Mouse (Mus musculus): ENCODE measurements at regions not wholly inside any gene's neighbourhood (a gene's known extent, or its start where the extent isn't known, plus 50 kb on each side); places are given as distances from the start of the nearest gene placed in this dataset.

DNA sequence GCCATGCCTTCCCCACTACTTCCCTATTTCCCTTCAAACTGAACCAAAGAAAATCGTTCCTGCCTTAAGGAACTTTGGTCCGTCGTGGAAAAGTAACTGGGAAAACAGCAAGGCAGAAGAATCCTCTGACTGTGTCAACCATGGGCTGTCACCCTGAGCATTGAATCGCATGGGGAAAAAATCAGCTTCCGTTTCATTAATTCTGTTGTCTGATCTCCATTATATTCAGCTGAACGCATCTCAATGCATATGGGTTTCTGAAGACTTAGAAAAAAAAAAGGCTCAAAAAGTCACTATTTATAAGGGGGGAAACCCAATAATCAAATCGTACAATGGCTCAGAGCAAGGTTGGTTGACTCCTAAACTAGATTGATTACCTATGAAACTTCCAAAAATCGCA lies 83.8 kb upstream of the Il12b start:
- H3K27ac ChIP-seq (replicated peaks; ENCODE audit: low read depth, low read length) = no peak overlapping the region
- ATAC-seq (replicated peaks; ENCODE audit: insufficient number of reproducible peaks, low FRiP score, low TSS enrichment, low read depth) = no peak
- no peak overlapping the region for H3K4me2 ChIP-seq (ENCODE audit: low read depth, low read length)
- no peak overlapping the region for H3K9ac ChIP-seq (replicated peaks; ENCODE audit: low read length)
- H3K27me3 ChIP-seq (ENCODE audit: control insufficient read depth, insufficient read depth, low read length) = no peaks in the 10 kb centered on the region
- no peaks in the 10 kb centered on the region for H3K4me1 ChIP-seq (ENCODE audit: control insufficient read depth, insufficient read depth, low read length)
- WGBS = 80% methylated on average over 8 of the region's 8 CpGs
- DNase-seq (ENCODE audit: low spot score) = no peak
- H3K9me3 ChIP-seq (replicated peaks; ENCODE audit: control insufficient read depth, low read length) = no peaks in the 10 kb centered on the region
- H3K36me3 ChIP-seq (replicated peaks; ENCODE audit: control insufficient read depth, insufficient read depth, low read depth, low read length) = no peaks in the 10 kb centered on the region
- no peak overlapping the region for H3K4me3 ChIP-seq (ENCODE audit: low read depth, low read length)

DNA sequence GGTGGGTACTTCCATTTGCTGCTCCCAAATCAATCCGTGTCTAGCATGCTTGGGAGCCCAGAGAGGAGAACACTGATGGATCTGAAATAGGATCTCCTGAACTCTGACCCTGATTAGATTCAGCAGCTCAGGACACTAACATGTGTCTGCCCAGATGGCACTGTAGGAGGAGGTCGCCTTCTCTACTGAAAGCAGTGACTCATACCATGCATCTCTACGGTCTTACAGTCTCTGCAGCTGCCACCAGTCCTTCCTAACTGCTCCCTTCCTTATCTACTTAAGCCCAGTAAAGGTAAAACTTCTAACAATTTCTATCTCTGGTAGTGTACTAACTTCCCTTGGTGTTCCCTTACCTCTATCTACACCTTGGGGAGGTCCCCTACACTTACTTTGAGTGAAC lies 80.7 kb upstream of the Il12b start:
- H3K36me3 ChIP-seq (replicated peaks; ENCODE audit: control insufficient read depth, insufficient read depth, low read depth, low read length) = no peaks in the 10 kb centered on the region
- no peak overlapping the region for H3K4me3 ChIP-seq (ENCODE audit: low read depth, low read length)
- H3K4me2 ChIP-seq (ENCODE audit: low read depth, low read length) = no peak overlapping the region
- H3K27me3 ChIP-seq (ENCODE audit: control insufficient read depth, insufficient read depth, low read length) = no peaks in the 10 kb centered on the region
- DNase-seq (ENCODE audit: low spot score) (no peak), ATAC-seq (replicated peaks; ENCODE audit: insufficient number of reproducible peaks, low FRiP score, low TSS enrichment, low read depth) (no peak)
- H3K9me3 ChIP-seq (replicated peaks; ENCODE audit: control insufficient read depth, low read length) = no peaks in the 10 kb centered on the region
- H3K9ac ChIP-seq (replicated peaks; ENCODE audit: low read length) = no peak overlapping the region
- 77% methylated on average over 3 of the region's 3 CpGs for WGBS
- H3K27ac ChIP-seq (replicated peaks; ENCODE audit: low read depth, low read length) = no peak overlapping the region
- no peaks in the 10 kb centered on the region for H3K4me1 ChIP-seq (ENCODE audit: control insufficient read depth, insufficient read depth, low read length)

DNA sequence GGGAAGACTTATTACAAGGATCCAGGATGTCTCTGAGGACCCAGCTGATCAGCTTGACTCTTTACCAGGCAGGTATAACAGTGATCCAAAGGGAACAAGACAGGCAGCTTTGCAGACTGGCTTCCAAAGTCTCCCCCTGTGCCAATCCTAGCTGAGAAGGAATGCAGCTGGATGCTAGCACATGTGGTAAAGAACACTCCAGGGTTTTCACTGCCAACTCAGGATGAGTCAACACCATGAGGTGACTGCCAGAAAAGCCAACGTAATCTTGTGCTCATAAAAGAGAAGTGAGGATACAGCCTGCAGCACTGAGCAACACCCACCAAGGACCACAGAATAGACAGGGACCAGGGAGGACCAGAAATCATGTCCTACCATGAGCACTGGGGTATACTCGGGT lies 76.5 kb upstream of the Il12b start:
- DNase-seq (ENCODE audit: low spot score) (no peak), ATAC-seq (replicated peaks; ENCODE audit: insufficient number of reproducible peaks, low FRiP score, low TSS enrichment, low read depth) (no peak)
- no peak overlapping the region for H3K9ac ChIP-seq (replicated peaks; ENCODE audit: low read length)
- 80% methylated on average over 2 of the region's 2 CpGs for WGBS
- H3K9me3 ChIP-seq (replicated peaks; ENCODE audit: control insufficient read depth, low read length) = no peaks in the 10 kb centered on the region
- H3K4me1 ChIP-seq (ENCODE audit: control insufficient read depth, insufficient read depth, low read length) = no peaks in the 10 kb centered on the region
- H3K4me3 ChIP-seq (ENCODE audit: low read depth, low read length) = no peak overlapping the region
- no peaks in the 10 kb centered on the region for H3K27me3 ChIP-seq (ENCODE audit: control insufficient read depth, insufficient read depth, low read length)
- H3K27ac ChIP-seq (replicated peaks; ENCODE audit: low read depth, low read length) = no peak overlapping the region
- H3K36me3 ChIP-seq (replicated peaks; ENCODE audit: control insufficient read depth, insufficient read depth, low read depth, low read length) = no peaks in the 10 kb centered on the region
- no peak overlapping the region for H3K4me2 ChIP-seq (ENCODE audit: low read depth, low read length)

DNA sequence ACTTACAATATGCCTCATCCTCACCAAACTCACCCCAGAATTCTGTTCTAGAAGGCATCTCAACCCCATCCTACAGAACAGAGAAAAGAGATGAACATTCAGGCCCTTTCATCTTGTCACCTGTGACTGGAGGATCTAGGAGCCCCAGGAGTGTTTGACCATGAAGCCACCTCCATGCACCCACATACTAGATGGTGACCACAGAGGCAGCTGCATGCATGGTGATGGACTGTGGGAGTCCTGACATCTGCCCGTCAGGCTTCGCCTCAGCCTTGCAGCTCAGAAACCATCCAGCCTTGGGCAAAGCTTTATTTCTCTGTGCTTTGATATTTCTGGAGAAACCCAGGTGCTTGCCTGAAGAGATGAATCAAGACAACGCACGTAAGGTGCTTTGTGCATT lies 74.8 kb upstream of the Il12b start:
- Histone ChIP-seq H3K4me1 (ENCODE audit: control insufficient read depth, insufficient read depth, low read length) (no peaks in the 10 kb centered on the region), H3K27me3 (ENCODE audit: control insufficient read depth, insufficient read depth, low read length) (no peaks in the 10 kb centered on the region), H3K27ac (replicated peaks; ENCODE audit: low read depth, low read length) (no peak overlapping the region), H3K9ac (replicated peaks; ENCODE audit: low read length) (no peak overlapping the region), H3K36me3 (replicated peaks; ENCODE audit: control insufficient read depth, insufficient read depth, low read depth, low read length) (no peaks in the 10 kb centered on the region), H3K4me3 (ENCODE audit: low read depth, low read length) (no peak overlapping the region), H3K4me2 (ENCODE audit: low read depth, low read length) (no peak overlapping the region), H3K9me3 (replicated peaks; ENCODE audit: control insufficient read depth, low read length) (no peaks in the 10 kb centered on the region)
- no peak for ATAC-seq (replicated peaks; ENCODE audit: insufficient number of reproducible peaks, low FRiP score, low TSS enrichment, low read depth)
- 87% methylated on average over 4 of the region's 4 CpGs for WGBS
- no peak for DNase-seq (ENCODE audit: low spot score)

DNA sequence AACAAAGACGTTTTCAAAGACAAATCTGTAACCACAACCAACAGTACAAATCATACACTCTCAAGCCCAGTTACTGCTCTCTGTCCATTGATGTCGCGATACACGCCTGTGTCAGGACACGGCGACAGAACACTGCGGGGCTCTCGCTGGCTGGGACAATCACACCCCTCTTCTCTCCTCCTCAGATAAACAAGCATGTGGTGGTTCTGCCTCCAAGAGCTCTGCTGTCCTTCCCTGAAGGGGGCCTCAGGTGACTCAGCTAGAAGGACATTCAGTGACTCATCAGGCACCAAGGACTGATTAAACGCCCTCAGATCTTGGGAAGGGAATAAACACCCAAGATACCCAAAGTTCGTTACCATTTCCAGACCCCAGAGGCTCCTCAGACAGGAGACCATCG lies 74.3 kb upstream of the Il12b start:
- H3K9ac ChIP-seq (replicated peaks; ENCODE audit: low read length) = no peak overlapping the region
- H3K4me2 ChIP-seq (ENCODE audit: low read depth, low read length) = no peak overlapping the region
- H3K4me3 ChIP-seq (ENCODE audit: low read depth, low read length) = no peak overlapping the region
- ATAC-seq (replicated peaks; ENCODE audit: insufficient number of reproducible peaks, low FRiP score, low TSS enrichment, low read depth) (no peak), DNase-seq (ENCODE audit: low spot score) (no peak)
- H3K9me3 ChIP-seq (replicated peaks; ENCODE audit: control insufficient read depth, low read length) = no peaks in the 10 kb centered on the region
- no peaks in the 10 kb centered on the region for H3K36me3 ChIP-seq (replicated peaks; ENCODE audit: control insufficient read depth, insufficient read depth, low read depth, low read length)
- WGBS = 88% methylated on average over 11 of the region's 11 CpGs
- no peaks in the 10 kb centered on the region for H3K27me3 ChIP-seq (ENCODE audit: control insufficient read depth, insufficient read depth, low read length)
- no peaks in the 10 kb centered on the region for H3K4me1 ChIP-seq (ENCODE audit: control insufficient read depth, insufficient read depth, low read length)
- H3K27ac ChIP-seq (replicated peaks; ENCODE audit: low read depth, low read length) = no peak overlapping the region

DNA sequence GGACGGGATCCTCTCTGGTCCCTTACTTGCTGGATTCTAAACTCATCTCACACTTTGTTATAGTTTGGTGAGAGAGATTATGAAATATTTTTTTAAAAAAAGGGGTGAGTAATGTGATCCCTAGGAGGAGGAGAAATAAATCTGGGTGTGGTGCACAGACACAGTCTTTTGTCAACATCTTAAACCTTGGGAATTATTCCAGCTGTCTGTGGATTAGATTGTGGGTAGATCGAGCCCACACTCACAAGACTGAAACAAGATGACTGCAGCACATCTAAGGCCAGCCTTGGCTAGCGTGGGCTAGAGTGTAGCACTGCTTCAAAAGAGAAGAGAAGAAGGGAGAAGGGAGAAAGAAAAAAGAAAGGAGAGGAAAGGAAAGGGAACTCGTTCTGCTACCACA lies 70.4 kb upstream of the Il12b start:
- no peak for ATAC-seq (replicated peaks; ENCODE audit: insufficient number of reproducible peaks, low FRiP score, low TSS enrichment, low read depth)
- H3K9ac ChIP-seq (replicated peaks; ENCODE audit: low read length) = no peak overlapping the region
- no peaks in the 10 kb centered on the region for H3K4me1 ChIP-seq (ENCODE audit: control insufficient read depth, insufficient read depth, low read length)
- no peaks in the 10 kb centered on the region for H3K27me3 ChIP-seq (ENCODE audit: control insufficient read depth, insufficient read depth, low read length)
- no peak overlapping the region for H3K27ac ChIP-seq (replicated peaks; ENCODE audit: low read depth, low read length)
- no peaks in the 10 kb centered on the region for H3K9me3 ChIP-seq (replicated peaks; ENCODE audit: control insufficient read depth, low read length)
- no peak for DNase-seq (ENCODE audit: low spot score)
- 88% methylated on average over 4 of the region's 4 CpGs for WGBS
- H3K4me3 ChIP-seq (ENCODE audit: low read depth, low read length) = no peak overlapping the region
- no peak overlapping the region for H3K4me2 ChIP-seq (ENCODE audit: low read depth, low read length)
- H3K36me3 ChIP-seq (replicated peaks; ENCODE audit: control insufficient read depth, insufficient read depth, low read depth, low read length) = no peaks in the 10 kb centered on the region

DNA sequence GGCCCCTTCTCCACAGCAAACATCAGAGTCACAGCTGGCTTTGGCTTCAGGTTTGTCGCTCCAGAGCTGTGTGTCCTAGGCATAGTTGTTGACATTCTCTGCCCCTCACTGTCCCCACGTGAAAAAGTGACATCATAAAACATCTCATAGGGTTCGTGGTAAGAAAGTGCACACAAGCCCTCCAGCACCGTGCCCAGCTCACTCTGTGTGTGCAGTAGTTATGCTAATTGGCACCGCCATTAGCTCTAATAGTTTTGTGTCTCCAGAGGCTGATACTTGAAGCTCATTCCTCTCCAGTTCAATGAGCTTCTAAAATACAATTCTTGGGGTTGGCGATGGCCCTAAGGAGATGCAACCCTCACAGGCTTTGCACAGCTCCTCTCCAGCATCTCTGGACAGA lies 69.4 kb upstream of the Il12b start:
- H3K9ac ChIP-seq (replicated peaks; ENCODE audit: low read length) = no peak overlapping the region
- no peaks in the 10 kb centered on the region for H3K27me3 ChIP-seq (ENCODE audit: control insufficient read depth, insufficient read depth, low read length)
- H3K4me3 ChIP-seq (ENCODE audit: low read depth, low read length) = no peak overlapping the region
- no peaks in the 10 kb centered on the region for H3K4me1 ChIP-seq (ENCODE audit: control insufficient read depth, insufficient read depth, low read length)
- DNase-seq (ENCODE audit: low spot score) (no peak), ATAC-seq (replicated peaks; ENCODE audit: insufficient number of reproducible peaks, low FRiP score, low TSS enrichment, low read depth) (no peak)
- no peak overlapping the region for H3K27ac ChIP-seq (replicated peaks; ENCODE audit: low read depth, low read length)
- WGBS = 51% methylated on average over 6 of the region's 6 CpGs
- no peaks in the 10 kb centered on the region for H3K9me3 ChIP-seq (replicated peaks; ENCODE audit: control insufficient read depth, low read length)
- H3K4me2 ChIP-seq (ENCODE audit: low read depth, low read length) = no peak overlapping the region
- H3K36me3 ChIP-seq (replicated peaks; ENCODE audit: control insufficient read depth, insufficient read depth, low read depth, low read length) = no peaks in the 10 kb centered on the region

DNA sequence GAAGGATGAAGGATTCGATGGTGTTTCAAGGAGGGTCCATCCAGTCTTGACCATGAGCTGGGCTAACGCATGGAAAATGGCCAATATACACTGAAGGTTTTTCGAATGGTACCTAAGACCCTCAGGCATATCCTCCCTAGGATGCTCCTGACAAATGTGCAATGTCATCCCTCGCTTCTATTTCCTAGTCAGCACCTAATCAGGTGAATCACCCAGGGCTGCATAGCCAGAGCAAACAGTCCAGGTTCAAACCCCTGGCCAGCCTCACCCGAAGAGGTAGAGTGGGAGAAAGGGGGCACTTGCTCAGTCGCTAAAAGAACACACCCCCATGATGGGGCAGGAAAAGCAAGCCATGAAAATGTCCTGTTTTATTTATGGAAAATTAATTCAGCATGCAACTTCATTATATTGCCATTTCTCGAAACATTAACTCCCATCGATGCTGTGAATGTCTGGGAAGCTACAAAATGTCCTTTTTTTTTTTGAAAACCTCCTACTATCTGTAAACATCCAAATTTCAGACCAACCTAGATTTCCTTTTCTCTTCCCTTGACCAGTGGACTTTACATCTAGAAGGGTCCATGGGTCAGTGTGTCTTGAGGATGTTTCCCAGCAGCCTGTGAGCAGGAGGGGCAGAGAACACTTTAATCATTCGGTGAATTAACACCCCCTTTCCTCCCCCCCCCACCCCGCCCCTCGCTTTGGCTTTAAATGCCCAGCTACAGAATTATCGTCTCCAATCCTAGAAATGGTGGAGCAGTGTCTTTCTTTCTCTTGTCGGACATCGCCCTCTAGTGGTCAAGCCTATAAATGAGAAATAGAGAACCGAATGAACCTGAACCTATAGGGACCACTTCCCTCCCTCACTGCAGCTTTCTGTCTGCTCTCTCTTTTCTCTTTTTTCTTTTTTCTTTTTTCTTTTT lies 68.8 kb upstream of the Il12b start:
- no peaks in the 10 kb centered on the region for H3K27me3 ChIP-seq (ENCODE audit: control insufficient read depth, insufficient read depth, low read length)
- H3K4me2 ChIP-seq (ENCODE audit: low read depth, low read length) = no peak overlapping the region
- ATAC-seq (replicated peaks; ENCODE audit: insufficient number of reproducible peaks, low FRiP score, low TSS enrichment, low read depth) = no peak; the same call in 1 of the 2 replicates
- no peak overlapping the region for H3K27ac ChIP-seq (replicated peaks; ENCODE audit: low read depth, low read length)
- H3K4me3 ChIP-seq (ENCODE audit: low read depth, low read length) = no peak overlapping the region
- no peaks in the 10 kb centered on the region for H3K36me3 ChIP-seq (replicated peaks; ENCODE audit: control insufficient read depth, insufficient read depth, low read depth, low read length)
- DNase-seq (ENCODE audit: low spot score) = peak; percentile 88
- H3K9me3 ChIP-seq (replicated peaks; ENCODE audit: control insufficient read depth, low read length) = no peaks in the 10 kb centered on the region
- no peak overlapping the region for H3K9ac ChIP-seq (replicated peaks; ENCODE audit: low read length)
- no peaks in the 10 kb centered on the region for H3K4me1 ChIP-seq (ENCODE audit: control insufficient read depth, insufficient read depth, low read length)
- 43% methylated on average over 15 of the region's 15 CpGs for WGBS
